ENCODE assay signal across 7 mouse cellular contexts in genomic region chr8:122697181-122697581, GRCm38 (mm10). TPM values are rescaled to one million over a fixed set of nuclear protein-coding genes. Genes with fewer than 3 reads are reported as not detected.
DNase-seq lines count a peak whose midpoint lies in the region; ATAC-seq and TF ChIP-seq lines count a peak whose summit lies in the region.

No protein-coding gene starts in this region.

- H3K36me3 ChIP-seq in MEL (ENCODE audit: control insufficient read depth in 1 of 2, insufficient read depth in 2 of 2, low read length in 2 of 2) = peaks cover 6 to 64% of the 10 kb centered on the region in 2 experiments

- no peak for TF ChIP-seq EP300 in MEL (IDR thresholded peaks at IDR 0.05; ENCODE audit: low read depth in 1 of 2, low read length in 2 of 2)

- no peak for TF ChIP-seq RAD21 in MEL (IDR thresholded peaks at IDR 0.05; ENCODE audit: low read depth, low read length)

- DNase-seq in left cerebral cortex, adult 18-20 months (ENCODE audit: low spot score in 2 of 2) = peak; percentile 34 to 61
- no peak for DNase-seq in left cerebral cortex, postnatal 4 days
- peak; percentile 84 for DNase-seq in MEL (ENCODE audit: low read depth, low spot score)
- no peak for DNase-seq in brain, embryonic 14.5 days (ENCODE audit: low read depth)
- peak; percentile 35 for DNase-seq in induced T-regulatory cell, adult 2 months (ENCODE audit: low read depth)

- H3K27ac ChIP-seq in MEL (ENCODE audit: control insufficient read depth, low read depth, low read length) = peak overlapping the region; percentile 92

- H3K27me3 ChIP-seq in MEL (ENCODE audit: control insufficient read depth in 1 of 2, insufficient read depth in 2 of 2, low read length in 2 of 2) = no peaks in the 10 kb centered on the region

- no peak; a peak in 1 of 4 replicates for TF ChIP-seq POLR2A in MEL (IDR thresholded peaks at IDR 0.05; ENCODE audit: control insufficient read depth in 1 of 2, insufficient read depth in 1 of 2, low read depth in 1 of 2, low read length in 2 of 2, poor library complexity in 1 of 2)
- no peak for TF ChIP-seq POLR2A in brain, embryonic 14.5 days (IDR thresholded peaks at IDR 0.05; ENCODE audit: borderline replicate concordance, extremely low read depth, insufficient read depth, insufficient read length, poor library complexity, severe bottlenecking)

- TF ChIP-seq CTCF in MEL (IDR thresholded peaks at IDR 0.05 in 2 of 3, conservative IDR thresholded peaks at IDR 0.05 in 1 of 3; ENCODE audit: control insufficient read depth in 1 of 3, insufficient read depth in 1 of 3, low read depth in 2 of 3, low read length in 3 of 3, poor library complexity in 1 of 3, severe bottlenecking in 1 of 3) = peak in 1 of 3 experiments; percentile 96; a peak in 2 of 6 replicates
- peak; percentile 57; the same call in 1 of the 2 replicates for TF ChIP-seq CTCF in brain, embryonic 14.5 days (IDR thresholded peaks at IDR 0.05; ENCODE audit: borderline replicate concordance, extremely low read depth, insufficient read depth, insufficient read length)

- peaks cover 41 to 68% of the 10 kb centered on the region in 2 experiments for H3K4me1 ChIP-seq in MEL (ENCODE audit: control insufficient read depth in 1 of 2, insufficient read depth in 2 of 2, low read length in 2 of 2)

- peak overlapping the region; percentile 74 to 81 for H3K4me3 ChIP-seq in MEL (ENCODE audit: control insufficient read depth in 1 of 2, insufficient read depth in 1 of 2, low read depth in 2 of 2, low read length in 2 of 2)

- H3K79me2 ChIP-seq in MEL (ENCODE audit: control insufficient read depth, insufficient read depth, low read length, poor library complexity) = peaks cover 75% of the 10 kb centered on the region

- ATAC-seq in megakaryocyte progenitor cell, adult 5-6 weeks (replicated peaks; ENCODE audit: poor library complexity) = 0 out of 2 replicates have a peak, but pooled peaks have one; percentile 12
- ATAC-seq in inflammation-experienced regulatory T-cells, adult 6 months = no peak

- no peaks in the 10 kb centered on the region for H3K9me3 ChIP-seq in MEL (replicated peaks; ENCODE audit: insufficient read depth, low read length)

- H3K9ac ChIP-seq in MEL (ENCODE audit: control insufficient read depth, low read depth, low read length, poor library complexity, severe bottlenecking) = peak overlapping the region; percentile 92

- intact Hi-C loops in left cerebral cortex, postnatal 4 days (cut with DNase I) = no loop called here

TF ChIP-seq in MEL, 35 proteins besides CTCF, POLR2A, EP300 and RAD21:
- TF ChIP-seq NELFE (IDR thresholded peaks at IDR 0.05; ENCODE audit: low read depth, low read length) (no peak), TBP (IDR thresholded peaks at IDR 0.05; ENCODE audit: low read depth, low read length) (peak; percentile 73)

RNA-seq across cellular contexts. Expression of gene Cbfa2t3, which starts 1.7 kb away (rescaled TPM):
- total RNA-seq in left cerebral cortex, adult 18-20 months (2021) = 10 to 100 TPM; 34.3 to 46.0 TPM
- total RNA-seq in left cerebral cortex, postnatal 4 days (2021) = 10 to 100 TPM; 20.7 to 20.8 TPM
- 10.5 and 11.1 TPM in 2 replicates for total RNA-seq in MEL (2012; rRNA removed)
- polyA plus RNA-seq in MEL (2012; ENCODE audit: insufficient read depth in 1 of 2, insufficient read length in 2 of 2, low read depth in 1 of 2, low replicate concordance in 2 of 2, missing spikeins in 1 of 2) = 100 to 1,000 TPM in 1 of 2 experiments, not detected in 1; 102 TPM
- 9.5 and 30.2 TPM in 2 replicates for polyA plus RNA-seq in brain, embryonic 14.5 days (2012; rRNA removed)
- 19.6 and 20.7 TPM in 2 replicates for total RNA-seq in megakaryocyte progenitor cell, adult 5-6 weeks (2015)
- total RNA-seq in megakaryocyte progenitor cell, adult 5-6 weeks (2017) = 11.8 and 12.3 TPM in 2 replicates
- under 1 TPM; 0.31 to 0.54 (median 0.52) TPM for polyA plus RNA-seq in inflammation-experienced regulatory T-cells, adult 6 months (2017; shearing (Covaris generic))

Comparison
In these comparisons a context has a peak if more than half of its experiments do, and no peak if none do; other contexts are left out.
1. DNase-seq: peak in left cerebral cortex, adult 18-20 months (2 of 2), MEL (single experiment) and induced T-regulatory cell, adult 2 months (single experiment); none in left cerebral cortex, postnatal 4 days (single experiment) and brain, embryonic 14.5 days (single experiment).